Mouse (Mus musculus): ENCODE measurements around the gene Cnot9.

DNA sequence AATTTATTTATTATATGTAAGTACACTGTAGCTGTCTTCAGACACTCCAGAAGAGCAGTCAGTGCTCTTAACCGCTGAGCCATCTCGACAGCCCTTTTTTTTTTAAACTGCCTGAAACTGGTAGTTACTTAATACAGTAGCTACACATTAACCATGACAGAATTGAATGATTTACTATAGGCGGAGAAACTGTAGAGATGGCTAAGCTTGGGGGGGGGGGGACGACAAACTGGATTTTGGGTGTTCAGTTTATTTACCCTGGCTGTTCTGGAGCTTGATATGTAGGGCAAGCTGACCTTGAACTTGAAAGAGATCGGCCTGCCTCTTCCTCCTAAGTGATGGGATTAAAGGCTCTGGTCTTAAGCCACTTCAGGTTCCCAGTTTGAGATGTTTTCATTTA, 5.4 kb downstream of the Cnot9 start:
- TF ChIP-seq CTCF (IDR thresholded peaks at IDR 0.05; ENCODE audit: low read depth): no peak
- no peak for TF ChIP-seq EP300 (optimal IDR thresholded peaks at IDR 0.05)
